Mouse (Mus musculus): ENCODE data around the gene Trpm3.

GRCm38 (mm10) chr19:22883154-22883553 lies 744.3 kb downstream of the Trpm3 start:
- TF ChIP-seq POLR2A (IDR thresholded peaks at IDR 0.05; ENCODE audit: borderline replicate concordance, extremely low read depth, low read depth, low read length) (no peak), CTCF (IDR thresholded peaks at IDR 0.05; ENCODE audit: insufficient read depth, low read length) (no peak)

Measured in lung, adult 2 months (tissue).